Mouse (Mus musculus): ENCODE measurements around the gene Tmem178b. TPM values are rescaled to one million over a fixed set of nuclear protein-coding genes. Genes with fewer than 3 reads are reported as not detected.

Gene Tmem178b
- polyA plus RNA-seq, 1 experiment from 2014 or later: not detected

- H3K4me2 ChIP-seq (ENCODE audit: low read length): no peak overlapping the region
- no peaks in the 10 kb centered on the region for H3K9me3 ChIP-seq (ENCODE audit: control insufficient read depth, low read length)
- no peak overlapping the region for H3K9ac ChIP-seq (ENCODE audit: low read length)
- no peaks in the 10 kb centered on the region for H3K27me3 ChIP-seq (ENCODE audit: control insufficient read depth, insufficient read depth, low read length)
- WGBS: 72% methylated on average over 6 of the region's 6 CpGs
- H3K27ac ChIP-seq (replicated peaks in 1 of 2; ENCODE audit: control insufficient read depth in 1 of 2, insufficient read depth in 1 of 2, low read depth in 2 of 2, low read length in 2 of 2): no peak overlapping the region
- H3K36me3 ChIP-seq (ENCODE audit: control insufficient read depth, insufficient read depth, low read length): no peaks in the 10 kb centered on the region
- ATAC-seq (ENCODE audit: insufficient number of reproducible peaks, insufficient read depth, low FRiP score, low read depth): no peak
- H3K4me3 ChIP-seq (ENCODE audit: control insufficient read depth in 1 of 2, insufficient read depth in 1 of 2, low read depth in 1 of 2, low read length in 2 of 2): no peak overlapping the region
- no peaks in the 10 kb centered on the region for H3K4me1 ChIP-seq (ENCODE audit: control insufficient read depth in 2 of 2, insufficient read depth in 2 of 2, low read length in 2 of 2)
Measured at GRCm38 (mm10) chr6:40068467-40068866, 195.4 kb downstream of the Tmem178b start.

- Histone ChIP-seq H3K9me3 (ENCODE audit: control insufficient read depth, low read length) (no peaks in the 10 kb centered on the region), H3K9ac (ENCODE audit: low read length) (no peak overlapping the region), H3K36me3 (ENCODE audit: control insufficient read depth, insufficient read depth, low read length) (no peaks in the 10 kb centered on the region), H3K4me2 (ENCODE audit: low read length) (no peak overlapping the region), H3K27me3 (ENCODE audit: control insufficient read depth, insufficient read depth, low read length) (no peaks in the 10 kb centered on the region), H3K4me3 (ENCODE audit: control insufficient read depth in 1 of 2, insufficient read depth in 1 of 2, low read depth in 1 of 2, low read length in 2 of 2) (no peak overlapping the region), H3K27ac (replicated peaks in 1 of 2; ENCODE audit: control insufficient read depth in 1 of 2, insufficient read depth in 1 of 2, low read depth in 2 of 2, low read length in 2 of 2) (no peak overlapping the region), H3K4me1 (ENCODE audit: control insufficient read depth in 2 of 2, insufficient read depth in 2 of 2, low read length in 2 of 2) (no peaks in the 10 kb centered on the region)
- ATAC-seq (ENCODE audit: insufficient number of reproducible peaks, insufficient read depth, low FRiP score, low read depth): no peak
- 35% methylated on average over 3 of the region's 3 CpGs for WGBS
Measured at GRCm38 (mm10) chr6:40071007-40071406, 197.9 kb downstream of the Tmem178b start.

- no peak for ATAC-seq (ENCODE audit: insufficient number of reproducible peaks, insufficient read depth, low FRiP score, low read depth)
- Histone ChIP-seq H3K4me2 (ENCODE audit: low read length) (no peak overlapping the region), H3K27me3 (ENCODE audit: control insufficient read depth, insufficient read depth, low read length) (no peaks in the 10 kb centered on the region), H3K4me3 (ENCODE audit: control insufficient read depth in 1 of 2, insufficient read depth in 1 of 2, low read depth in 1 of 2, low read length in 2 of 2) (no peak overlapping the region), H3K27ac (replicated peaks in 1 of 2; ENCODE audit: control insufficient read depth in 1 of 2, insufficient read depth in 1 of 2, low read depth in 2 of 2, low read length in 2 of 2) (no peak overlapping the region), H3K36me3 (ENCODE audit: control insufficient read depth, insufficient read depth, low read length) (no peaks in the 10 kb centered on the region), H3K9ac (ENCODE audit: low read length) (no peak overlapping the region), H3K4me1 (ENCODE audit: control insufficient read depth in 2 of 2, insufficient read depth in 2 of 2, low read length in 2 of 2) (no peaks in the 10 kb centered on the region), H3K9me3 (ENCODE audit: control insufficient read depth, low read length) (no peaks in the 10 kb centered on the region)
- WGBS: 22% methylated on average over 1 of the region's 1 CpGs
Measured at GRCm38 (mm10) chr6:40076089-40076488, 203.0 kb downstream of the Tmem178b start.

- no peak overlapping the region for H3K4me2 ChIP-seq (ENCODE audit: low read length)
- H3K4me3 ChIP-seq (ENCODE audit: control insufficient read depth in 1 of 2, insufficient read depth in 1 of 2, low read depth in 1 of 2, low read length in 2 of 2): no peak overlapping the region
- no peaks in the 10 kb centered on the region for H3K36me3 ChIP-seq (ENCODE audit: control insufficient read depth, insufficient read depth, low read length)
- H3K27ac ChIP-seq (replicated peaks in 1 of 2; ENCODE audit: control insufficient read depth in 1 of 2, insufficient read depth in 1 of 2, low read depth in 2 of 2, low read length in 2 of 2): no peak overlapping the region
- no peaks in the 10 kb centered on the region for H3K27me3 ChIP-seq (ENCODE audit: control insufficient read depth, insufficient read depth, low read length)
- no peak overlapping the region for H3K9ac ChIP-seq (ENCODE audit: low read length)
- no peaks in the 10 kb centered on the region for H3K4me1 ChIP-seq (ENCODE audit: control insufficient read depth in 2 of 2, insufficient read depth in 2 of 2, low read length in 2 of 2)
- no peaks in the 10 kb centered on the region for H3K9me3 ChIP-seq (ENCODE audit: control insufficient read depth, low read length)
- 89% methylated on average over 5 of the region's 5 CpGs for WGBS
- no peak for ATAC-seq (ENCODE audit: insufficient number of reproducible peaks, insufficient read depth, low FRiP score, low read depth)
Measured at GRCm38 (mm10) chr6:40076670-40077313, 203.7 kb downstream of the Tmem178b start.

GRCm38 (mm10) chr6:40078353-40078752 lies 205.3 kb downstream of the Tmem178b start:
- WGBS: 74% methylated on average over 3 of the region's 3 CpGs
- no peak overlapping the region for H3K4me3 ChIP-seq (ENCODE audit: control insufficient read depth in 1 of 2, insufficient read depth in 1 of 2, low read depth in 1 of 2, low read length in 2 of 2)
- no peaks in the 10 kb centered on the region for H3K36me3 ChIP-seq (ENCODE audit: control insufficient read depth, insufficient read depth, low read length)
- H3K27ac ChIP-seq (replicated peaks in 1 of 2; ENCODE audit: control insufficient read depth in 1 of 2, insufficient read depth in 1 of 2, low read depth in 2 of 2, low read length in 2 of 2): no peak overlapping the region
- H3K27me3 ChIP-seq (ENCODE audit: control insufficient read depth, insufficient read depth, low read length): no peaks in the 10 kb centered on the region
- H3K9me3 ChIP-seq (ENCODE audit: control insufficient read depth, low read length): no peaks in the 10 kb centered on the region
- H3K4me2 ChIP-seq (ENCODE audit: low read length): no peak overlapping the region
- no peak for ATAC-seq (ENCODE audit: insufficient number of reproducible peaks, insufficient read depth, low FRiP score, low read depth)
- H3K9ac ChIP-seq (ENCODE audit: low read length): no peak overlapping the region
- no peaks in the 10 kb centered on the region for H3K4me1 ChIP-seq (ENCODE audit: control insufficient read depth in 2 of 2, insufficient read depth in 2 of 2, low read length in 2 of 2)

- 79% methylated on average over 3 of the region's 3 CpGs for WGBS
- no peak for ATAC-seq (ENCODE audit: insufficient number of reproducible peaks, insufficient read depth, low FRiP score, low read depth)
- Histone ChIP-seq H3K4me2 (ENCODE audit: low read length) (no peak overlapping the region), H3K36me3 (ENCODE audit: control insufficient read depth, insufficient read depth, low read length) (no peaks in the 10 kb centered on the region), H3K27ac (replicated peaks in 1 of 2; ENCODE audit: control insufficient read depth in 1 of 2, insufficient read depth in 1 of 2, low read depth in 2 of 2, low read length in 2 of 2) (no peak overlapping the region), H3K4me3 (ENCODE audit: control insufficient read depth in 1 of 2, insufficient read depth in 1 of 2, low read depth in 1 of 2, low read length in 2 of 2) (no peak overlapping the region), H3K27me3 (ENCODE audit: control insufficient read depth, insufficient read depth, low read length) (no peaks in the 10 kb centered on the region), H3K9me3 (ENCODE audit: control insufficient read depth, low read length) (no peaks in the 10 kb centered on the region), H3K4me1 (ENCODE audit: control insufficient read depth in 2 of 2, insufficient read depth in 2 of 2, low read length in 2 of 2) (no peaks in the 10 kb centered on the region), H3K9ac (ENCODE audit: low read length) (no peak overlapping the region)
Measured at GRCm38 (mm10) chr6:40083726-40084125, 210.7 kb downstream of the Tmem178b start.

- Histone ChIP-seq H3K4me1 (ENCODE audit: control insufficient read depth in 2 of 2, insufficient read depth in 2 of 2, low read length in 2 of 2) (no peaks in the 10 kb centered on the region), H3K4me2 (ENCODE audit: low read length) (no peak overlapping the region), H3K9me3 (ENCODE audit: control insufficient read depth, low read length) (no peaks in the 10 kb centered on the region), H3K4me3 (ENCODE audit: control insufficient read depth in 1 of 2, insufficient read depth in 1 of 2, low read depth in 1 of 2, low read length in 2 of 2) (no peak overlapping the region), H3K27ac (replicated peaks in 1 of 2; ENCODE audit: control insufficient read depth in 1 of 2, insufficient read depth in 1 of 2, low read depth in 2 of 2, low read length in 2 of 2) (no peak overlapping the region), H3K27me3 (ENCODE audit: control insufficient read depth, insufficient read depth, low read length) (no peaks in the 10 kb centered on the region), H3K9ac (ENCODE audit: low read length) (no peak overlapping the region), H3K36me3 (ENCODE audit: control insufficient read depth, insufficient read depth, low read length) (no peaks in the 10 kb centered on the region)
- no peak for ATAC-seq (ENCODE audit: insufficient number of reproducible peaks, insufficient read depth, low FRiP score, low read depth)
- 25% methylated on average over 5 of the region's 5 CpGs for WGBS
Measured at GRCm38 (mm10) chr6:40091250-40091651, 218.2 kb downstream of the Tmem178b start.

- Histone ChIP-seq H3K27me3 (ENCODE audit: control insufficient read depth, insufficient read depth, low read length) (no peaks in the 10 kb centered on the region), H3K27ac (replicated peaks in 1 of 2; ENCODE audit: control insufficient read depth in 1 of 2, insufficient read depth in 1 of 2, low read depth in 2 of 2, low read length in 2 of 2) (no peak overlapping the region), H3K4me1 (ENCODE audit: control insufficient read depth in 2 of 2, insufficient read depth in 2 of 2, low read length in 2 of 2) (peaks cover 0 to 5% of the 10 kb centered on the region in 2 experiments; a peak in 1 of 4 replicates), H3K9me3 (ENCODE audit: control insufficient read depth, low read length) (no peaks in the 10 kb centered on the region), H3K4me2 (ENCODE audit: low read length) (no peak overlapping the region), H3K9ac (ENCODE audit: low read length) (no peak overlapping the region), H3K4me3 (ENCODE audit: control insufficient read depth in 1 of 2, insufficient read depth in 1 of 2, low read depth in 1 of 2, low read length in 2 of 2) (no peak overlapping the region), H3K36me3 (ENCODE audit: control insufficient read depth, insufficient read depth, low read length) (no peaks in the 10 kb centered on the region)
- 70% methylated on average over 2 of the region's 2 CpGs for WGBS
- ATAC-seq (ENCODE audit: insufficient number of reproducible peaks, insufficient read depth, low FRiP score, low read depth): no peak
Measured at GRCm38 (mm10) chr6:40098498-40098897, 225.4 kb downstream of the Tmem178b start.
